Mouse (Mus musculus) urinary bladder, postnatal 25 days (tissue): ENCODE data around the gene Pcsk4.

Experiments
- DNase-seq: peaks from one replicate; pipeline ENCODE4 v3.0.0; 2022; ENCODE audit warnings: low spot score

Gene Pcsk4

GRCm38 (mm10) chr10:80323261-80324119 is 5.8 kb downstream of the Pcsk4 start:
- DNase-seq, result peak; percentile 87

DNA sequence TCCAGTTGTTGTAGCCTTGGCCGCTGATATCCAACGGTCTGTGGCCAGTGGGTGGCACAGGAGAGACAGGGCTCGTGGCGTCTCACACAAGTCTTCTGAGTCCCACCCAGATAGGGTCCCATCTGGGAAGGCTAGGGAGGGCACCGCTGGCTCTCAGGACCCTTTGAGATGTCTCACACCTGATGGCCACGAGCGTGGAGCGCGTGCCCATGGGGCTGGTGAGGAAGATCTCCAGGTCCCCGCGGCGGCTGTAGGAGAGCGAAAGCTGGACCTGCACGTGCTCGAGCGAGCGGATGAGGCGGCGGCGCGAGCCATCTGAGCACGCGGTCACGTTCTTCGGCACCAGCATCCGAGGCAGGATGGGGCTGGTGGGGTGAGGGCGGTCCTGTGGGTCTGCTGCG is 6.5 kb downstream of the Pcsk4 start:
- DNase-seq, result no peak

DNA sequence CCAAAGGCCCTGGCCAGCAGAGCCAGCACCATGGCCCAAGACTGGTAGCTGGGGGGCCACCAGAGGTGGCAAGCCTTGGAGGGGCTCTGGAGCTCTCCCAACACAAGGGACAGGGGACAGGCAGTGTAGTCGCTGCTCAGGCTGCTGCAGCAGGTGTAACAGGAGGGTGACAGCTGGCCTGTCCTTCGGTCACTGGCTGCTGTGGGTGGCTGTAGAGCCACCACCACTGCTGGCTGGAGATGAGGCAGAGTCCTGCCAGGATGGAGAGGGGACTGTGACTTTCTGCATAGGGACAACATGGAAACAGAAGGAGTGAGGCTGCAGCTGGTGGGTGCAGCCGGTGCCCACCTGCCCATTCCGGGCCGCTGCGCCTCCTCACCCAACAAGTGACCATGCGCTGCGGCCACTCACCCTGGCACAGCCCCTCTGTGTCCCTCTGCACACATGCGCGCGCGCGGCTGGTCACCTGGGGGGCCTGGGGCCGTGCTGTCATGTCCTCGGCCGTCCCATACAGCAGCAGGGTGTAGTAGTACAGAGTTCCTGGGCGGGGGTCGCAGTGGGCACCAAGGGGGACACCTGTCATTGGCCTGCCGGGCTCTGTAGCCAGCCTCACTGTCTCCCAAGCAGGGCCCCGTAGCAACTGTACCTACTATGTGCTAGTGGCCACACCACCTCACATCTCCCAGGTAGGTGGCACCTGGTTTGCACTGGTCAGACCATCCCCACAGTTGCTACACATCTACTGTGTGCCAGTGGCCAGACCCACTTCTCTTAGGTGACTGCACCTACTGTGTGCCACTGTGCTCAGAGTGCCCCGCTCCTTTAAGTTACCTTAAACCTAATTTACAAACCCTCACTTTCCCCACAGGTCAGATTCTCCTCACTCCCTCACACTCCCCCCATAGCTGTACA is 7.4 kb downstream of the Pcsk4 start:
- DNase-seq, result no peak

- no peak for DNase-seq
These were observed 8.2 kb downstream of the Pcsk4 start for GRCm38 (mm10) chr10:80321014-80321669.

DNA sequence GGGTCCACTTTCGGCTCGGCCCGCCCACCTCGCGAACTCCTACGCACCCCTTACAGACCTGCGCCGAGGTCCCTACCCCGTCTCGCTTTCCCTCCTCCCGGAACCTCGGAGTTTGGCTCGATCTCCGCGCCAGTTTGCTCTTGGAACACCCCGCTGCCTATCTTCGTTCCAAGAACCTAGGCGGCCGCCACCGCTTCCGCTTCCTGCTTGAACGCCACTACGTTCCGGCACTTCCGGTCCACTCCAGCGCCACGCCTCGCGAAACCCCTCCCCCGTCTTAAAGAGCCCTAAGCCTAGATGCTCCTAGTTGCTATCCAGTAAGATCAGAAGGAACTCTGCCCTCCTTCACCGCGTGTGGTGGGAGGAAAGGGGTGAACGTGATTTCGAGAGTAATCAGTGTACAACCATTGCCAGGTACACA is 8.9 kb downstream of the Pcsk4 start, which contains the start of gene 2310011J03Rik:
Gene 2310011J03Rik, minus strand, starts transcription at position 198 of the 421 bp plus-strand sequence.
- DNase-seq, result peak; percentile 84

DNA sequence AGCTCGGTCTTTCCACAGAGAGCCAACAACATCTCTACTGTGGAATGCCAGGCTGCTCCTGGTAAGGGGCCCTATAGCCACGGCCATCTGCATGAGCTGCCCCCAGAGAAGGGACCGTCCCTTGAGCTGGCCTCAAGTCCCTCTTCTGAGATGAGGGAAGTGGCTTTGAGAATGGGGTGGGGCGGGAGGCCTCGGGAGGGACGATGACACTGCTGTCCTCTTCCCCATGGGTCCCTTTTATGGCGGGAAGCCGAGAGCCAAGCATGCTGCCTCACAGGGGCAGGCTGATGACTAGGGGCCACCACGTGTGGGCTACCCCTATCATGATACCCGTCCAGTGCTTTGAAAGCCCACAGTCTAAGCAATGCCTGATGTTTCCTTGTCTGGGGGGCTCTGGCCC is 12.3 kb downstream of the Pcsk4 start:
- DNase-seq, result no peak

- DNase-seq, result no peak
These were observed 12.9 kb downstream of the Pcsk4 start for GRCm38 (mm10) chr10:80316359-80316781.

- no peak for DNase-seq
These were observed 14.0 kb downstream of the Pcsk4 start for GRCm38 (mm10) chr10:80315315-80315714.

DNA sequence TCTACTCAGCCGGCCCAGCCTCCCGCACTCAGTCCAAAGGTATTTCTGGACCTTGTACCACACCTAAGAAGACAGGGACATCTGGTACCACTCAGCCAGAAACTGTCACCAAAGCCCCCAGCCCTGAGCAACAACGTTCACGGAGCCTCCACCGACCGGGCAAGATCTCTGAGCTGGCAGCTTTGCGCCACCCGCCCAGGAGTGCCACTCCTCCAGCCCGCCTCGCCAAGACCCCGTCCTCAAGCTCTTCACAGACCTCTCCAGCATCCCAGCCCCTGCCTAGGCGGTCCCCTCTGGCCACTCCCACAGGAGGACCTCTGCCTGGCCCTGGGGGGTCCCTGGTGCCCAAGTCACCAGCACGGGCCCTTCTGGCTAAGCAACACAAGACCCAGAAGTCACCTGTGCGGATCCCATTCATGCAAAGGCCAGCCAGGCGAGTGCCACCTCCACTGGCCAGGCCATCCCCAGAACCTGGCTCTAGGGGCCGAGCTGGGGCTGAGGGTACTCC is 14.8 kb downstream of the Pcsk4 start:
- DNase-seq, result no peak

GRCm38 (mm10) chr10:80313627-80314201 is 15.6 kb downstream of the Pcsk4 start:
- DNase-seq, result no peak

GRCm38 (mm10) chr10:80312586-80313504 is 16.5 kb downstream of the Pcsk4 start:
- no peak for DNase-seq

- DNase-seq, result no peak
These were observed 17.7 kb downstream of the Pcsk4 start for GRCm38 (mm10) chr10:80311560-80311959.

GRCm38 (mm10) chr10:80304862-80305261 is 24.4 kb downstream of the Pcsk4 start:
- no peak for DNase-seq

GRCm38 (mm10) chr10:80304458-80304857 is 24.8 kb downstream of the Pcsk4 start:
- DNase-seq, result no peak

- DNase-seq, result peak; percentile 53
These were observed 26.8 kb downstream of the Pcsk4 start for GRCm38 (mm10) chr10:80302471-80302881.

DNA sequence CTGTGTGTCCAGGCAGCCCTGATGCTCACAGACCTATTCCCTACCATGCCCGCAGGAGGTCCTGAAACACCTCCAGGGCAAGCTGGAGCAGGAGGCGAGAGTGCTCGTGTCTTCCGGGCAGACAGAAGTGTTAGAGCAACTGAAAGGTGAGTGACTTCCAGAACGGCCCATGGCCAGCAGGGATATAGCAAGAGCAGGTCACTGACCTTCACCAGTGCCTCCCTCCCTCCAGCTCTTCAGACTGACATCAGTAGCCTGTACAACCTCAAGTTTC is 27.3 kb downstream of the Pcsk4 start:
- no peak for DNase-seq

GRCm38 (mm10) chr10:80301256-80302081 is 27.8 kb downstream of the Pcsk4 start:
- no peak for DNase-seq

DNA sequence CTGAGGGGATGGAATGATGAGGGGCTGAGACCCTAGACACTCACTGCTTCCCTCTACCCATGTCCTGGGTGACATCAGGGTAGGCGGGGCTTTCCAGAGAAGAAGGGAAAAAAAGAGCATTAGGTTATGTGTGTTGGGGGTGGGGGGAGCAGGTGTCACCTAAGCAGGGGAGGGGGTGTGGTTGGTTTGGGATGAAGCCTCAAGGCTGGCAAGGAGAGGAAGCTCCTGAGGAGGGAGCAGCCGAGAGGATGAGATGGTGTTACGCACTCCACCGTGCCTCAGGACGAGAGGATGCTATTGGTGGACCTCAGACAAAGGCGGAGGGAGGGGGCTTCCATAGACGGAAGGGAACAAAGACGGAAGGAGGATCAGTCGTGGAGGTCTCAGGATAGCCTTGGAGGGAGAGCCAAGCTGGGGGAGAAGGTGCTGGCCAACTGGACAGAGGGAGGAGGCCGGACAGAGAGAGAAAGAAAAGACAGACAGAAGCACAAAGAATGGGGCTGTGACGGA is 28.6 kb downstream of the Pcsk4 start:
- DNase-seq, result no peak

DNA sequence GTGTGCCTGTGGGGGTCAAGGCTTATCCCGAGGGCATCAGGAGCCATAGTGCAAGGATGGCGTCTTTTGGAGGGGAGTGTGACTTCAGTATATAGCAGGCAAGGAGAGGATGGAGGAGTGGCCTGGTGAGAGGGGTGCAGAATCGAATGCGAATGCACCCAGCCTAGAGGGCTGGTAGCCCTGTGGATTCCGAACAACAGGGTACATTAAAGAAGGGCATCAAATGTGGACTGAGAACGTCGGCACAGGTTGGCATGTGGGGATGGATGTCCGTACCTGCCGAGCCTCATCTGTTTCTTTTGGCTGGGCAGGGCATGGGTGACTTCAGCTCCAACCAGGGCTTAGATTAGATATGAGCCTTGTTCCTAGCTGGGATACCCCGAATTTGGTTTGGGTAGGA is 29.5 kb downstream of the Pcsk4 start:
- no peak for DNase-seq

- no peak for DNase-seq
These were observed 30.0 kb downstream of the Pcsk4 start for GRCm38 (mm10) chr10:80299301-80299700.
